29 mouse cellular contexts compared by ENCODE assay signal in the genomic region with DNA sequence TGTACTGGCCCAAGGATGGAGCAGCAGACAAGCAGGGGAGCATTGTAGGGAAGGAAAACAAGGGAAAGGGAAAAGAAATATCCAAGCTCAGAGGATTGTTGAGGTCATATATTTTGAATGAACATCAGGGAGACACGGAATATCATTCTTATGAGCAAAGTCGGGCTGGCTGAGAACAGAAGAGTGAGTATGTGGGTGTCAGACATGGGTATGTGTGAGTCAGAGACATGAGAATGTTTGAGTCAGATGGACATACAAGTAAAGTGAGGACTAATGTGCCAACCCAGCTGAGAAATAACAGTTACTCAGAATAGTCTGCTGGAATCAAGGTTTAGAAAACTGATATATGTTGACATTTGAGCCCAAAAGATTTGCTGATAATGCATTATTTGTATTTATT.
DNase-seq lines count a peak whose midpoint lies in the region; ATAC-seq lines count a peak whose summit lies in the region.
"Had no signal": no experiment of that assay in that cellular context is flagged by ENCODE, and none has a peak within 500 bp of the region (broad histone marks: within the 10 kb centered on the region; RNA-seq: fewer than 3 reads in every experiment).

No protein-coding gene starts in this region.

- H3K9me3 ChIP-seq in forebrain, embryonic 13.5 days (replicated peaks) = no peaks in the 10 kb centered on the region
- H3K9me3 ChIP-seq in limb, embryonic 10.5 days (replicated peaks) = no peaks in the 10 kb centered on the region
- H3K9me3 ChIP-seq: embryonic facial prominence, embryonic 12.5 days; embryonic facial prominence, embryonic 15.5 days; forebrain, embryonic 10.5 days; heart, embryonic 13.5 days had no signal

- peak; percentile 2 to 10 for DNase-seq in frontal cortex, adult 2 months (ENCODE audit: extremely low spot score in 1 of 2, low spot score in 1 of 2)
- DNase-seq in frontal cortex, postnatal 10 days (ENCODE audit: low spot score in 2 of 2) = no peak
- DNase-seq in Muller cell, postnatal 12 days (ENCODE audit: inconsistent ontology term) = peak; percentile 63
- peak; percentile 36 for DNase-seq in fibroblast of lung, adult 2 months (ENCODE audit: low read depth)
- DNase-seq in limb, embryonic 10.5 days (ENCODE audit: low spot score) = no peak
- DNase-seq: adrenal gland, adult 8-10 months; adrenal gland, postnatal 25 days; cerebellum, adult 18-20 months; cerebellum, adult 9-10 months; cerebellum, postnatal 25 days; forebrain, postnatal 0 days; gastrocnemius, postnatal 25 days; heart, adult 18-20 months; heart, postnatal 14 days; heart, postnatal 4 days; kidney, adult 18-20 months had no signal

- H3K4me2 ChIP-seq in forebrain, embryonic 13.5 days = no peak overlapping the region
- H3K4me2 ChIP-seq: embryonic facial prominence, embryonic 12.5 days; embryonic facial prominence, embryonic 15.5 days; heart, embryonic 13.5 days; hindbrain, embryonic 14.5 days had no signal

- 87% methylated on average over 2 of the region's 2 CpGs for WGBS in forebrain, embryonic 13.5 days
- 94% methylated on average over 2 of the region's 2 CpGs for WGBS in limb, embryonic 10.5 days

- H3K27me3 ChIP-seq in forebrain, embryonic 13.5 days = no peaks in the 10 kb centered on the region
- no peaks in the 10 kb centered on the region for H3K27me3 ChIP-seq in limb, embryonic 10.5 days (ENCODE audit: low read depth, poor library complexity, severe bottlenecking)
- H3K27me3 ChIP-seq: embryonic facial prominence, embryonic 12.5 days; embryonic facial prominence, embryonic 15.5 days; heart, embryonic 13.5 days had no signal

- ATAC-seq in forebrain, embryonic 13.5 days = no peak
- ATAC-seq: activated CD4-positive, CD25-positive, alpha-beta regulatory T cell, adult 4 months; CD4-positive, CD25-positive, alpha-beta regulatory T cell, adult 4 months; forebrain, embryonic 14.5 days; forebrain, postnatal 0 days; hindbrain, postnatal 0 days; inflammation-experienced regulatory T-cells, adult 6 months; intestine, embryonic 16.5 days had no signal

- no peak overlapping the region for H3K27ac ChIP-seq in forebrain, embryonic 13.5 days
- H3K27ac ChIP-seq in limb, embryonic 10.5 days = no peak overlapping the region
- H3K27ac ChIP-seq: embryonic facial prominence, embryonic 12.5 days; embryonic facial prominence, embryonic 15.5 days; forebrain, embryonic 10.5 days; heart, embryonic 13.5 days; hindbrain, embryonic 14.5 days; hindbrain, postnatal 0 days had no signal

- H3K4me3 ChIP-seq in forebrain, embryonic 13.5 days = no peak overlapping the region
- no peak overlapping the region for H3K4me3 ChIP-seq in limb, embryonic 10.5 days
- H3K4me3 ChIP-seq: embryonic facial prominence, embryonic 12.5 days; embryonic facial prominence, embryonic 15.5 days; erythroblast, embryonic 14.5 days; forebrain, embryonic 10.5 days; heart, embryonic 13.5 days had no signal

- H3K4me1 ChIP-seq in forebrain, embryonic 13.5 days = no peaks in the 10 kb centered on the region
- H3K4me1 ChIP-seq in limb, embryonic 10.5 days = no peaks in the 10 kb centered on the region
- H3K4me1 ChIP-seq: embryonic facial prominence, embryonic 12.5 days; embryonic facial prominence, embryonic 15.5 days; forebrain, embryonic 10.5 days; heart, embryonic 13.5 days had no signal

- no peaks in the 10 kb centered on the region for H3K36me3 ChIP-seq in forebrain, embryonic 13.5 days (ENCODE audit: poor library complexity, severe bottlenecking)
- no peaks in the 10 kb centered on the region for H3K36me3 ChIP-seq in limb, embryonic 10.5 days
- H3K36me3 ChIP-seq: embryonic facial prominence, embryonic 12.5 days; embryonic facial prominence, embryonic 15.5 days; forebrain, embryonic 10.5 days; heart, embryonic 13.5 days had no signal

- no peak overlapping the region for H3K9ac ChIP-seq in forebrain, embryonic 13.5 days
- H3K9ac ChIP-seq: embryonic facial prominence, embryonic 12.5 days; embryonic facial prominence, embryonic 15.5 days; forebrain, postnatal 0 days; heart, embryonic 13.5 days; hindbrain, embryonic 14.5 days had no signal

Comparison
In these comparisons a context has a peak if more than half of its experiments do, and no peak if none do; other contexts are left out.
1. DNase-seq: peak in frontal cortex, adult 2 months (2 of 2), Muller cell, postnatal 12 days (single experiment) and fibroblast of lung, adult 2 months (single experiment); none in frontal cortex, postnatal 10 days (0 of 2) and limb, embryonic 10.5 days (single experiment).